Mouse (Mus musculus): Measurements from ENCODE around the gene Padi1.

Gene Padi1

GRCm38 (mm10) chr4:140817413-140817812 is 28.2 kb downstream of the Padi1 start:
- no peak for DNase-seq (ENCODE audit: low spot score in 2 of 2)

- no peak for DNase-seq (ENCODE audit: low spot score in 2 of 2)
Observed at GRCm38 (mm10) chr4:140815996-140816917, 29.3 kb downstream of the Padi1 start.

- DNase-seq (ENCODE audit: low spot score in 2 of 2) = no peak
Observed at GRCm38 (mm10) chr4:140815496-140815895, 30.1 kb downstream of the Padi1 start.

GRCm38 (mm10) chr4:140814241-140815225 is 31.0 kb downstream of the Padi1 start:
- peak; percentile 17 to 34 for DNase-seq (ENCODE audit: low spot score in 2 of 2)

- no peak for DNase-seq (ENCODE audit: low spot score in 2 of 2)
Observed at GRCm38 (mm10) chr4:140813358-140814185, 32.0 kb downstream of the Padi1 start.

GRCm38 (mm10) chr4:140812609-140813008 is 33.0 kb downstream of the Padi1 start:
- DNase-seq (ENCODE audit: low spot score in 2 of 2) = no peak

GRCm38 (mm10) chr4:140812191-140812590 is 33.4 kb downstream of the Padi1 start:
- no peak for DNase-seq (ENCODE audit: low spot score in 2 of 2)

- DNase-seq (ENCODE audit: low spot score in 2 of 2) = no peak
Observed at GRCm38 (mm10) chr4:140810458-140811260, 34.9 kb downstream of the Padi1 start, which contains the start of gene Padi3. Padi3 (minus strand) TSS chr4:140810648.

GRCm38 (mm10) chr4:140809118-140809517 is 36.5 kb downstream of the Padi1 start:
- no peak for DNase-seq (ENCODE audit: low spot score in 2 of 2)

GRCm38 (mm10) chr4:140804601-140805000 is 41.0 kb downstream of the Padi1 start:
- no peak for DNase-seq (ENCODE audit: low spot score in 2 of 2)

- no peak for DNase-seq (ENCODE audit: low spot score in 2 of 2)
Observed at GRCm38 (mm10) chr4:140801364-140801763, 44.2 kb downstream of the Padi1 start.

- DNase-seq (ENCODE audit: low spot score in 2 of 2) = no peak
Observed at GRCm38 (mm10) chr4:140796786-140797185, 48.8 kb downstream of the Padi1 start.

- no peak for DNase-seq (ENCODE audit: low spot score in 2 of 2)
Observed at GRCm38 (mm10) chr4:140794678-140795077, 50.9 kb downstream of the Padi1 start.

GRCm38 (mm10) chr4:140793795-140794194 is 51.8 kb downstream of the Padi1 start:
- no peak for DNase-seq (ENCODE audit: low spot score in 2 of 2)

GRCm38 (mm10) chr4:140792584-140792983 is 53.0 kb downstream of the Padi1 start:
- no peak for DNase-seq (ENCODE audit: low spot score in 2 of 2)

GRCm38 (mm10) chr4:140791071-140791470 is 54.5 kb downstream of the Padi1 start:
- no peak for DNase-seq (ENCODE audit: low spot score in 2 of 2)

- no peak for DNase-seq (ENCODE audit: low spot score in 2 of 2)
Observed at GRCm38 (mm10) chr4:140789983-140790382, 55.6 kb downstream of the Padi1 start.

- DNase-seq (ENCODE audit: low spot score in 2 of 2) = peak; percentile 60 to 74
Observed at GRCm38 (mm10) chr4:140788983-140789382, 56.6 kb downstream of the Padi1 start.

GRCm38 (mm10) chr4:140788264-140788663 is 57.3 kb downstream of the Padi1 start:
- DNase-seq (ENCODE audit: low spot score in 2 of 2) = no peak

- DNase-seq (ENCODE audit: low spot score in 2 of 2) = no peak
Observed at GRCm38 (mm10) chr4:140787414-140787813, 58.2 kb downstream of the Padi1 start.
